Mouse (Mus musculus) heart, postnatal 4 days (tissue): ENCODE data around the gene Cox5a. TPM values are rescaled to one million over a fixed set of nuclear protein-coding genes. Genes with fewer than 3 reads are reported as not detected.

Experiments used
- DNase-seq: peaks from one replicate; pipeline ENCODE4 v3.0.0; 2021
- total RNA-seq, 2 experiments: library from RNA; stranded (reverse); gene quantifications; 2 replicates each; pipeline ENCODE4 v1.2.3; 2021

The Cox5a gene
- total RNA-seq, 2 experiments from 2014 or later: 1,831 to 1,865 TPM

GRCm38 (mm10) chr9:57526435-57526834, 5.4 kb downstream of the Cox5a start:
- no peak for DNase-seq

GRCm38 (mm10) chr9:57531946-57532345, 10.9 kb downstream of the Cox5a start:
- DNase-seq: no peak

GRCm38 (mm10) chr9:57536362-57536761, 15.3 kb downstream of the Cox5a start:
- no peak for DNase-seq

GRCm38 (mm10) chr9:57537044-57537727, 16.1 kb downstream of the Cox5a start, which contains the start of gene Fam219b:
TSS of gene Fam219b (plus strand) at chr9:57537528.
- peak; percentile 94 for DNase-seq

- no peak for DNase-seq
Observed at GRCm38 (mm10) chr9:57537728-57538181, 16.7 kb downstream of the Cox5a start.

- DNase-seq: no peak
Observed at GRCm38 (mm10) chr9:57539550-57539949, 18.5 kb downstream of the Cox5a start.

GRCm38 (mm10) chr9:57541312-57541711, 20.2 kb downstream of the Cox5a start:
- DNase-seq: peak; percentile 65

- no peak for DNase-seq
Observed at GRCm38 (mm10) chr9:57543951-57544350, 22.9 kb downstream of the Cox5a start.

GRCm38 (mm10) chr9:57547287-57547686, 26.2 kb downstream of the Cox5a start:
- DNase-seq: peak; percentile 37

GRCm38 (mm10) chr9:57547869-57548268, 26.8 kb downstream of the Cox5a start:
- DNase-seq: no peak

- no peak for DNase-seq
Observed at GRCm38 (mm10) chr9:57549186-57549585, 28.1 kb downstream of the Cox5a start.

GRCm38 (mm10) chr9:57550126-57550862, 29.2 kb downstream of the Cox5a start:
- peak; percentile 77 for DNase-seq

- DNase-seq: peak; percentile 78
Observed at GRCm38 (mm10) chr9:57552139-57552887, 31.2 kb downstream of the Cox5a start, which contains the start of gene Mpi. TSS of gene Mpi (minus strand) at chr9:57552763.

- no peak for DNase-seq
Observed at GRCm38 (mm10) chr9:57553119-57553518, 32.0 kb downstream of the Cox5a start.

- DNase-seq: no peak
Observed at GRCm38 (mm10) chr9:57554753-57555152, 33.7 kb downstream of the Cox5a start.

- no peak for DNase-seq
Observed at GRCm38 (mm10) chr9:57557215-57557614, 36.1 kb downstream of the Cox5a start.

- no peak for DNase-seq
Observed at GRCm38 (mm10) chr9:57558625-57559024, 37.6 kb downstream of the Cox5a start.

- no peak for DNase-seq
Observed at GRCm38 (mm10) chr9:57559568-57559967, 38.5 kb downstream of the Cox5a start.

GRCm38 (mm10) chr9:57560263-57560662, 39.2 kb downstream of the Cox5a start:
- DNase-seq: no peak

GRCm38 (mm10) chr9:57560861-57561710, 40.0 kb downstream of the Cox5a start, which contains the start of gene Scamp2:
TSS of gene Scamp2 (plus strand) at chr9:57560943.
- DNase-seq: peak; percentile 93

- no peak for DNase-seq
Observed at GRCm38 (mm10) chr9:57561711-57562099, 40.6 kb downstream of the Cox5a start.

- DNase-seq: peak; percentile 74
Observed at GRCm38 (mm10) chr9:57562896-57563372, 41.9 kb downstream of the Cox5a start.
